Mouse (Mus musculus) small intestine, adult 10 weeks (tissue): Measurements from ENCODE around the gene Naa11. TPM values are rescaled to one million over a fixed set of nuclear protein-coding genes. Genes with fewer than 3 reads are reported as not detected.

Experiments used
- polyA plus RNA-seq: library from polyadenylated mRNA; stranded (reverse); fragments of 350-450 nt; fragmentation: Illumina TruSeq; extraction: RNeasy Lipid Tissue Mini Kit (QIAGEN cat#74804); gene quantifications from one replicate; pipeline ENCODE4 v1.2.3, GENCODE M21; 2014; ENCODE audit warnings: low replicate concordance

Gene Naa11
- polyA plus RNA-seq, result not detected

GRCm38 (mm10) chr5:97392160-97392559 is at the start of gene Naa11:
Naa11 (minus strand) TSS chr5:97392379.

Other genes starting within 250 kb of the Naa11 start
- gene Gk2, start 64.6 kb upstream of the Naa11 start, polyA plus RNA-seq, result not detected